Mouse (Mus musculus) spleen, adult 18-20 months (tissue): ENCODE measurements at regions not wholly inside any gene's neighbourhood (a gene's known extent, or its start where the extent isn't known, plus 50 kb on each side); places are given as distances from the start of the nearest gene placed in this dataset.
A peak's percentile ranks its signal among the peaks of the same experiment; 100 is the strongest.

Experiments
- DNase-seq, 2 experiments: peaks; one replicate each; pipeline ENCODE4 v3.0.0; 2022; ENCODE audit warnings: mixed read lengths in 2 of 2

DNA sequence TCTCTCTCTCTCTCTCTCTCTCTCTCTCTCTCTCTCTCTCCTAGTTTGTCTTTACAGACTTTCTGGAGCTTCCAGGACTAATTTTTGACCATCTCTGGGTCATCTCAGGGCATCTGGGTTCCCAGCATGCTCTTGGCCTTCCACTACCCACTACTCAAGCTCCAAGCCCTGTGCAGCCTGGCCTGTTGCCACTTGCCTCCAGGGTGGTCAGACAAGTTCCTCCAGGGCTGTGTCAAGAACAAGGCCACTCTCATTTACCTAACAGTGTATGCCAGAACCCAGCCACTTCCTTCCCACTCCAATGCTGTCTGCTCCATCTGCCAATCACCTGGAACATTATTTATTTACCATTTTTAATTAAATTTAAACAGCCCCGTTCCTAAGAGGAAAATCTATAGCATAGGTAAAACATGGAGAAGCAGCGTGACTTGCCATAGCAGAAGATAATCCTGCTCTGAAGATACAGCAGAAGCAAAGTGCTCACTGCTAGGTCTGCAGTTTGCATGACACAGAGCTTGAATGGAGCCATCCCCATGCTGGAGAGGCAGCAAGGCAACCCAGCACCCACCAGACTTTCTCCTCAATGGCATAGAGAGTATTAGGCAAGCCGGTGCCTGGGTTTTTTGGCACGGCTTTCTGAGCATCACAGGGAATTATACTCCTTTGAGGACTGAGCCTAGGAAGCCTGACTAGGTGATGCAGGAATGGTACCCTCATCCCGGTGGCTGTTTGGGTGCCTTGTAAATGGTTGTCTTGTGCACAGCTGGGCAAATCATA, 54.0 kb downstream of the Foxi1 start:
- DNase-seq: no peak

DNA sequence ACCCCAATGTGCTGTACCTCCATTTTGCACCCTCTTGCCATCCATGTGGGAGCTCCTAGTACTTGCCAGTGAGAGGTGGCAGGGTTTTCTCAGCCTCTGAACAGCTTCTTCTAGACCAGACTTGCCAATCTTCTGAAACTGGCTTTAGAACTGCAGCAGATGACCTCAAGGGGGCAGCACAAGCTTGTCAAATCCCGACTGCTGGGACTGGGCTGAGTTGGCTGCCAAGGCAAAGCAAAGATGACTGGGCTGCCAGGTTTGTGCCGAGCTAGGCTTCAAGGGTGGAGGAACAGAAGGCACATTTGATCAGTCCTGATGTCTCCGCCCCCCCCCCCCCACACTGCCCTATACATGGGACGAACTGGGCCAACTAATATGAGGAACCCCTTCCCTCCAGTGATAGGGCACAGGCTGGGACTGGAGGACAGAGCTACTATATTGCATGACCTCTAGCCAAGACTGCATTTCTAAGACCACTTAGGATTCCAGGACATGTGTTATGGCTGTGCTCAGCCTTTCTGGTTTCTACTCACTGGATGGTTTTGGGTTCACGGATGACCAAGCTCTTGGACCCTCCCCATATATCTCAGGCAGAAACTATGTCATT, 51.1 kb upstream of the 4930469K13Rik start:
- peak; percentile 11 to 40 for DNase-seq
